Comparison of ENCODE assay signal across 22 mouse cellular contexts in the genomic region with DNA sequence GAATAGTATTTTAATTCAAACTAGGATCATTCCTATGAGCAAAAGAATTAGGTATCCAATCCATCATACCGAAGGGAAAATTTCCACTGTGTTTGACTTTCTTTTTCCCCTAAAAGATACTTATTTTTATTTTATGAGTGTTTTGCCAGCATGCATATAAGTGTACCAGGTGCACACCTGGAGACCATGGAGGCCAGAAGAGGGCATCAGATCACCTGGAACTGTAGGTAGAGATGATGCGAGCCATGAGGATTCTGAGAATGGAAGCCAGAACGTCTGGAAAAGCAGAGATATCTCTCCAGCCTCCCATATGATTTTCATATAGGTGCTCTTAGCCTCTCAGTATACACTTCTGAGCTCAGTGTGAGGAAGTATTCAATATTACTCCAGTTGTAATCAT. TPM values are rescaled to one million over a fixed set of nuclear protein-coding genes. Genes with fewer than 3 reads are reported as not detected.
DNase-seq lines count a peak whose midpoint lies in the region; ATAC-seq and TF ChIP-seq lines count a peak whose summit lies in the region.
"Had no signal": no experiment of that assay in that cellular context is flagged by ENCODE, and none has a peak within 500 bp of the region (broad histone marks: within the 10 kb centered on the region; RNA-seq: fewer than 3 reads in every experiment).

No protein-coding gene starts in this region.

- H3K9me3 ChIP-seq in kidney, postnatal 0 days (replicated peaks; ENCODE audit: low read length), result no peaks in the 10 kb centered on the region
- no peaks in the 10 kb centered on the region for H3K9me3 ChIP-seq in limb, embryonic 10.5 days (replicated peaks)
- H3K9me3 ChIP-seq: forebrain, embryonic 13.5 days; heart, embryonic 13.5 days; liver, embryonic 13.5 days had no signal

- no peak overlapping the region for H3K4me3 ChIP-seq in cerebellum, adult 2 months (replicated peaks; ENCODE audit: insufficient read depth, low read depth, low read length)
- no peak overlapping the region for H3K4me3 ChIP-seq in kidney, postnatal 0 days (replicated peaks; ENCODE audit: low read depth, low read length)
- H3K4me3 ChIP-seq in limb, embryonic 10.5 days, result no peak overlapping the region
- H3K4me3 ChIP-seq: forebrain, embryonic 13.5 days; heart, embryonic 13.5 days; liver, embryonic 13.5 days had no signal

- TF ChIP-seq POLR2A in cerebellum, adult 2 months (IDR thresholded peaks at IDR 0.05; ENCODE audit: borderline replicate concordance, insufficient read depth, low read length), result no peak

- no peaks in the 10 kb centered on the region for H3K36me3 ChIP-seq in kidney, postnatal 0 days (ENCODE audit: insufficient read depth, low read length)
- no peaks in the 10 kb centered on the region for H3K36me3 ChIP-seq in limb, embryonic 10.5 days
- H3K36me3 ChIP-seq: heart, embryonic 13.5 days; liver, embryonic 13.5 days had no signal

- in situ Hi-C loops in Patski (cut with MboI; ENCODE audit: low pct_unique_long_range_greater_than_20kb), result no loop called here

- peak; percentile 45; the same call in 1 of the 2 replicates for TF ChIP-seq CTCF in cerebellum, adult 2 months (IDR thresholded peaks at IDR 0.05; ENCODE audit: borderline replicate concordance, insufficient read depth, low read depth, low read length)
- peak; percentile 37; the same call in 1 of the 2 replicates for TF ChIP-seq CTCF in kidney, postnatal 0 days (IDR thresholded peaks at IDR 0.05; ENCODE audit: low read depth)
- TF ChIP-seq CTCF in Patski (IDR thresholded peaks at IDR 0.05), result peak; percentile 37

- CTCF ChIA-PET in Patski (lab: Charles Lee), result interaction anchor here (0.9 to 1.7 kb wide), 2 partner anchors 11 to 16 kb away, joined by 3 read pairs; no protein-coding TSS in a partner anchor

- peak in 1 of 2 experiments; percentile 24 for DNase-seq in cerebellum, adult 2 months
- DNase-seq in cerebellum, postnatal 10 days, result no peak
- DNase-seq in kidney, postnatal 0 days (ENCODE audit: low spot score), result no peak
- no peak for DNase-seq in kidney, postnatal 10 days
- DNase-seq in CD4-positive helper T cell, adult 2 months (ENCODE audit: low read depth, low spot score), result peak; percentile 4
- no peak for DNase-seq in Patski (ENCODE audit: low read depth, low spot score)
- no peak for DNase-seq in layer of hippocampus, postnatal 36 days
- no peak for DNase-seq in limb, embryonic 10.5 days (ENCODE audit: low spot score)
- DNase-seq: adrenal gland, postnatal 25 days; gastrocnemius, postnatal 10 days; heart, adult 11 months; kidney, adult 11 months; kidney, postnatal 25 days; left cerebral cortex, postnatal 4 days; liver, embryonic 13.5 days; retina, postnatal 1 day; right cerebral cortex, postnatal 4 days; thymus, postnatal 36 days had no signal

- H3K4me1 ChIP-seq in cerebellum, adult 2 months (ENCODE audit: control insufficient read depth, insufficient read depth, low read length), result no peaks in the 10 kb centered on the region; the same call in 1 of the 2 replicates
- H3K4me1 ChIP-seq in kidney, postnatal 0 days (replicated peaks; ENCODE audit: insufficient read depth, low read length), result no peaks in the 10 kb centered on the region
- H3K4me1 ChIP-seq in limb, embryonic 10.5 days, result no peaks in the 10 kb centered on the region
- H3K4me1 ChIP-seq: forebrain, embryonic 13.5 days; heart, embryonic 13.5 days; liver, embryonic 13.5 days had no signal

- H3K27me3 ChIP-seq in cerebellum, adult 2 months (ENCODE audit: control insufficient read depth, insufficient read depth, low read length), result no peaks in the 10 kb centered on the region
- H3K27me3 ChIP-seq in kidney, postnatal 0 days (ENCODE audit: insufficient read depth, low read length), result no peaks in the 10 kb centered on the region
- no peaks in the 10 kb centered on the region for H3K27me3 ChIP-seq in Patski
- no peaks in the 10 kb centered on the region for H3K27me3 ChIP-seq in limb, embryonic 10.5 days (ENCODE audit: low read depth, poor library complexity, severe bottlenecking)
- H3K27me3 ChIP-seq: forebrain, embryonic 13.5 days; heart, embryonic 13.5 days; liver, embryonic 13.5 days had no signal

- H3K27ac ChIP-seq in cerebellum, adult 2 months (ENCODE audit: insufficient read depth, low read length), result no peak overlapping the region
- H3K27ac ChIP-seq in kidney, postnatal 0 days, result no peak overlapping the region
- no peak overlapping the region for H3K27ac ChIP-seq in limb, embryonic 10.5 days
- H3K27ac ChIP-seq: forebrain, embryonic 13.5 days; heart, embryonic 13.5 days; hindbrain, embryonic 14.5 days; liver, embryonic 13.5 days had no signal

- H3K9ac ChIP-seq in kidney, postnatal 0 days (ENCODE audit: low read depth, low read length), result no peak overlapping the region
- H3K9ac ChIP-seq: forebrain, embryonic 13.5 days; heart, embryonic 13.5 days; hindbrain, embryonic 14.5 days; liver, embryonic 13.5 days had no signal

- no peak overlapping the region for H3K4me2 ChIP-seq in kidney, postnatal 0 days (ENCODE audit: low read length)
- H3K4me2 ChIP-seq: forebrain, embryonic 13.5 days; heart, embryonic 13.5 days; hindbrain, embryonic 14.5 days; liver, embryonic 13.5 days had no signal

- ATAC-seq in kidney, postnatal 0 days (replicated peaks; ENCODE audit: low FRiP score, low read depth), result no peak
- ATAC-seq in Patski, result no peak
- ATAC-seq: forebrain, embryonic 13.5 days; midbrain, embryonic 16.5 days had no signal

- POLR2A ChIA-PET in Patski (lab: Charles Lee), result no interaction called here

- 80% methylated on average over 3 of the region's 3 CpGs for WGBS in cerebellum, adult 2 months
- 75% methylated on average over 3 of the region's 3 CpGs for WGBS in kidney, postnatal 0 days
- WGBS in limb, embryonic 10.5 days, result 77% methylated on average over 3 of the region's 3 CpGs

RNA-seq across cellular contexts. Expression of gene Eci2, which starts 58.5 kb away (rescaled TPM):
- 58.6 and 60.5 TPM in 2 replicates for polyA plus RNA-seq in cerebellum, adult 2 months (2012; rRNA removed)
- 180 and 185 TPM in 2 replicates for polyA plus RNA-seq in kidney, postnatal 0 days (2015; fragmentation: Nextera tagmentation; extraction: Ambion mirVana)
- polyA plus RNA-seq in Patski (2021), result 453 TPM
- 10 to 100 TPM; 42.7 to 49.5 TPM for total RNA-seq in layer of hippocampus, postnatal 36 days (2021)
- polyA plus RNA-seq in limb, embryonic 10.5 days (2016; fragmentation: Nextera tagmentation; extraction: Ambion mirVana), result 96.6 and 115 TPM in 2 replicates
